Mouse (Mus musculus) layer of hippocampus, postnatal 14 days (tissue): ENCODE data around the gene Ube2e2. TPM values are rescaled to one million over a fixed set of nuclear protein-coding genes. Genes with fewer than 3 reads are reported as not detected.

ENCODE experiments used
- DNase-seq, 2 experiments: peaks; one replicate each; pipeline ENCODE4 v3.0.0; 2021 to 2022; ENCODE audit warnings: low spot score in 2 of 2, mixed read lengths in 1 of 2
- long read RNA-seq, 2 experiments: library from polyadenylated mRNA; stranded (forward); transcript quantifications; one replicate each; pipeline ENCODE4 v2.0.0; 2021
- total RNA-seq, 2 experiments: library from RNA; stranded (reverse); gene quantifications; 2 replicates each; pipeline ENCODE4 v1.2.3; 2021

Gene Ube2e2
- total RNA-seq = 100 to 1,000 TPM; 184 to 195 TPM
- long read RNA-seq, experiment 1, partial matches to known transcripts = 6 of 16 reads
- long read RNA-seq, experiment 1, other reads (novel, unspliced or antisense) = 10 of 16 reads
- long read RNA-seq, experiment 2, partial matches to known transcripts = 4 of 12 reads
- long read RNA-seq, experiment 2, other reads (novel, unspliced or antisense) = 8 of 12 reads

- DNase-seq = no peak
These were observed at the start of gene Ube2e2 for GRCm38 (mm10) chr14:18893947-18894445. TSS of gene Ube2e2 (minus strand) at chr14:18894267.

- no peak for DNase-seq
These were observed 46.0 kb upstream of the Ube2e2 start for GRCm38 (mm10) chr14:18940068-18940467.

GRCm38 (mm10) chr14:18903553-18903952 is 9.5 kb upstream of the Ube2e2 start:
- DNase-seq = no peak

GRCm38 (mm10) chr14:18893121-18893946 is 733 bp downstream of the Ube2e2 start:
- peak; percentile 87 to 90 for DNase-seq

GRCm38 (mm10) chr14:18889571-18889970 is 4.5 kb downstream of the Ube2e2 start:
- DNase-seq = peak in 1 of 2 experiments; percentile 15

- no peak for DNase-seq
These were observed 11.6 kb downstream of the Ube2e2 start for GRCm38 (mm10) chr14:18882493-18882892.

GRCm38 (mm10) chr14:18870716-18871115 is 23.4 kb downstream of the Ube2e2 start:
- DNase-seq = no peak

- no peak for DNase-seq
These were observed 65.4 kb downstream of the Ube2e2 start for GRCm38 (mm10) chr14:18828661-18829060.

GRCm38 (mm10) chr14:18826753-18827152 is 67.3 kb downstream of the Ube2e2 start:
- DNase-seq = no peak

- peak in 1 of 2 experiments; percentile 18 for DNase-seq
These were observed 73.4 kb downstream of the Ube2e2 start for GRCm38 (mm10) chr14:18820713-18821112.

- no peak for DNase-seq
These were observed 97.2 kb downstream of the Ube2e2 start for GRCm38 (mm10) chr14:18796857-18797256.

- no peak for DNase-seq
These were observed 98.3 kb downstream of the Ube2e2 start for GRCm38 (mm10) chr14:18795787-18796186.

- DNase-seq = no peak
These were observed 114.9 kb downstream of the Ube2e2 start for GRCm38 (mm10) chr14:18778993-18779675.

GRCm38 (mm10) chr14:18778241-18778640 is 115.8 kb downstream of the Ube2e2 start:
- no peak for DNase-seq

GRCm38 (mm10) chr14:18776132-18776531 is 117.9 kb downstream of the Ube2e2 start:
- no peak for DNase-seq

GRCm38 (mm10) chr14:18773724-18774123 is 120.3 kb downstream of the Ube2e2 start:
- DNase-seq = no peak

GRCm38 (mm10) chr14:18759601-18760356 is 134.3 kb downstream of the Ube2e2 start:
- DNase-seq = no peak

GRCm38 (mm10) chr14:18758595-18759532 is 135.2 kb downstream of the Ube2e2 start:
- DNase-seq = peak; percentile 20 to 36

GRCm38 (mm10) chr14:18758003-18758402 is 136.1 kb downstream of the Ube2e2 start:
- no peak for DNase-seq

GRCm38 (mm10) chr14:18755410-18755809 is 138.7 kb downstream of the Ube2e2 start:
- DNase-seq = no peak
